Mouse (Mus musculus): ENCODE data around the gene Scgb1b19.
"Not testable (repeated sequence)": the region's sequence is repeated elsewhere in the genome, so short reads cannot be mapped to it uniquely, and the experiment has no call there.

The Scgb1b19 gene

DNA sequence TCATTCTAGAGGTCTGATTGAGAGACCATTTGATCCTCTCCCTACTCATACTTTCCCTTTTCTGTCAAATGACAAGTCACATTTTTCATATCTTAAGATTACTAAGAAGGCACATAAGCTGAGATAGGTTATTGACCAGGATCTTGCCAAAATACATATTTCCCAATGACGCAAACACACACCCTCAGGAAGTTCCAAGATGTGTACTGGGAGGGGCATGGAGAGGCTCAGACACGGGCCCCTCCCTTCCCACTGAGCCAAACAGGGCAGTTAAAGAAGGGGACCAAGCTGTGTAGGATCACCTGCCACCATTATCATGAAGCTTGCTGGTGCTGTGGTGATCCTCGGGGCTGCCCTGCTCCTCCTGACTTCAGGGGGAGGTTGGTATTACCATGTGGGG, at the start of gene Scgb1b19:
Gene Scgb1b19, plus strand, starts transcription at position 301 of the 400 bp plus-strand sequence.
- not testable (repeated sequence) for DNase-seq (ENCODE audit: extremely low spot score, low read depth, low spot score)

DNA sequence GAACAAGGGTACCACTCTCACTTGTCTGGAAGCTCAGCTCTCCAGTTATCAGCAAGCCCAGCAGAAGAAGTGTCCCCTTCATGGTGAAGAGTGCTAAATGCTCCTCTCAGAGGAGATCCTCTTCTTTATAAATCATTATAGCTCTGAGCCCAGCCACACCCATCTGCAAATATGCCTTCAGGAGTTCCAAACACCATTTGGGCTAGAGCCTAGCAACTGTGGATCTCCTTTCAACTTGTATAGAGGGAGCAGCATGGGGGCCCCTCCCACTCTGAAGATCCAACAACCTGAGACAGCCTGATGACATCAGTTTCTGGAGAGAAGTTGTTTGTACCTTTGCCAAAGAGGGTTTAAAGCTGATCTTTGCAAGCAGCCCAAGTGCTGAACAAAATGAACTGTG, 6.9 kb upstream of the Scgb1b19 start, which contains the start of gene Scgb2b19:
Gene Scgb2b19, minus strand, starts transcription at position 101 of the 400 bp plus-strand sequence.
- not testable (repeated sequence) for DNase-seq (ENCODE audit: extremely low spot score, low read depth, low spot score)
